ENCODE assay signal across 9 mouse cellular contexts in the genomic region with DNA sequence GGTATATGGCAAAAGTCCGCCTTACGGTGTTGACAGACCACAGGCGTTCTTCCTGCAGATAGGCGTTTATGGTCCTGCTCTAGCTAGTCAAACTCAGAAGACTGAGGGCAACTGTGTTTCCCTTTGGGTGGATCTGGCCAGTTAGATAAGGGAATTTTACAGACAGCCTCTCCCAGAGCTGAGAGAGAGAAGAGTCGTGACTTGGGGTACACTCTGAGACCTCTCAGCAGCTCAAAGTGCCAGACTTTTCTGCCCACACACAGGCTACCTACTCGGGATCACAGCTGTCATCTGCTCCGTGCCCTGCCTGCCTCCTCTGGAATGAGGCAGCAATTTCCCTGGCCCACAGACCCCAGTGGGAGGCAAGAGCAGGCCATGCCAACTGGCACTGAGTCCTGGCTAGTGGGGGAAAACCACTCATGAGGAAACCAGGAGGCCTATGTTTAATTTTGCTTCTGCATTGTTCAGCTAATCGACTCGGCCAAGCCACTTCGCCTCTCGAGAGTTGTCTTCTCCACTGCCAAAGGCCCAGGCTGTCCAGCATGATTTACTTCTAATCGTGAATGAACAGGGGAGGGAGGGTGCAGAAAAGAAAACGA. TPM values are rescaled to one million over a fixed set of nuclear protein-coding genes. Genes with fewer than 3 reads are reported as not detected.
DNase-seq lines count a peak whose midpoint lies in the region; ATAC-seq and TF ChIP-seq lines count a peak whose summit lies in the region.
"Had no signal": no experiment of that assay in that cellular context is flagged by ENCODE, and none has a peak within 500 bp of the region (broad histone marks: within the 10 kb centered on the region; RNA-seq: fewer than 3 reads in every experiment).

No protein-coding gene starts in this region.

- peak; percentile 25 for DNase-seq in cerebellum, adult 11 months
- peak; percentile 13 for DNase-seq in right cerebral cortex, postnatal 25 days
- no peak for DNase-seq in right cerebral cortex, postnatal 36 days (ENCODE audit: low spot score in 2 of 2)
- DNase-seq in heart, adult 2 months: peak; percentile 39 to 57
- DNase-seq in thymus, postnatal 36 days: no peak

- no peaks in the 10 kb centered on the region for H3K9me3 ChIP-seq in kidney, embryonic 15.5 days (replicated peaks)

- TF ChIP-seq POLR2A in heart, adult 2 months (IDR thresholded peaks at IDR 0.05; ENCODE audit: insufficient read depth, low read depth, low read length): no peak

- H3K4me2 ChIP-seq in kidney, embryonic 15.5 days: no peak overlapping the region

- no peak for ATAC-seq in cerebellum, adult (ENCODE audit: insufficient number of reproducible peaks, low FRiP score, low TSS enrichment)
- no peak for ATAC-seq in kidney, embryonic 15.5 days (replicated peaks; ENCODE audit: low FRiP score)
- peak; percentile 82 for ATAC-seq in megakaryocyte-erythroid progenitor cell, adult 5-6 weeks (replicated peaks; ENCODE audit: low FRiP score, low TSS enrichment, poor library complexity, severe bottlenecking)

- no peaks in the 10 kb centered on the region for H3K27me3 ChIP-seq in heart, adult 2 months (ENCODE audit: control insufficient read depth, insufficient read depth, low read length)
- H3K27me3 ChIP-seq in kidney, embryonic 15.5 days: peaks cover 18% of the 10 kb centered on the region

- no peak for TF ChIP-seq EP300 in heart, adult 2 months (IDR thresholded peaks at IDR 0.05; ENCODE audit: insufficient read depth, low read depth, low read length)

- no peaks in the 10 kb centered on the region for H3K36me3 ChIP-seq in heart, adult 2 months (ENCODE audit: control insufficient read depth, insufficient read depth, low read length)
- no peaks in the 10 kb centered on the region for H3K36me3 ChIP-seq in kidney, embryonic 15.5 days

- no peak for TF ChIP-seq CTCF in heart, adult 2 months (IDR thresholded peaks at IDR 0.05)

- no peaks in the 10 kb centered on the region for H3K79me2 ChIP-seq in heart, adult 2 months (replicated peaks; ENCODE audit: control insufficient read depth, insufficient read depth, low read length)

- H3K9ac ChIP-seq in heart, adult 2 months (ENCODE audit: low read depth, low read length): no peak overlapping the region
- H3K9ac ChIP-seq in kidney, embryonic 15.5 days: no peak overlapping the region

- 23% methylated on average over 13 of the region's 13 CpGs for WGBS in heart, adult 2 months
- WGBS in kidney, embryonic 15.5 days: 52% methylated on average over 13 of the region's 13 CpGs

- no peak overlapping the region for H3K27ac ChIP-seq in heart, adult 2 months
- H3K27ac ChIP-seq in kidney, embryonic 15.5 days: 0 out of 2 replicates have a peak overlapping the region, but pooled peaks have one; percentile 29
- H3K27ac ChIP-seq: macrophage had no signal

- intact Hi-C loops in heart, adult 2 months (cut with DNase I): no loop called here

- no peak overlapping the region for H3K4me3 ChIP-seq in heart, adult 2 months
- no peak overlapping the region for H3K4me3 ChIP-seq in kidney, embryonic 15.5 days (replicated peaks)

- peaks cover 2% of the 10 kb centered on the region; the same call in 1 of the 2 replicates for H3K4me1 ChIP-seq in heart, adult 2 months (ENCODE audit: control insufficient read depth, insufficient read depth, low read length)
- peaks cover 21% of the 10 kb centered on the region for H3K4me1 ChIP-seq in kidney, embryonic 15.5 days

RNA-seq across cellular contexts. Expression of a gene that starts 31.3 kb away (rescaled TPM):
- 10 to 100 TPM in 1 of 2 experiments, 1 to 10 TPM in 1; 8.9 to 18.9 TPM for total RNA-seq in heart, adult 2 months (2021)
- polyA plus RNA-seq in heart, adult 2 months (2012; rRNA removed): 16.6 and 18.1 TPM in 2 replicates
- polyA plus RNA-seq in kidney, embryonic 15.5 days (2015; fragmentation: Nextera tagmentation; extraction: Ambion mirVana): 78.5 and 91.6 TPM in 2 replicates
- total RNA-seq in megakaryocyte-erythroid progenitor cell, adult 5-6 weeks (2014; fragmentation: Nextera tagmentation): 0.98 and 2.6 TPM in 2 replicates
- 2.1 and 5.0 TPM in 2 replicates for total RNA-seq in megakaryocyte-erythroid progenitor cell, adult 5-6 weeks (2017)

Comparison
In these comparisons a context has a peak if more than half of its experiments do, and no peak if none do; other contexts are left out.
1. DNase-seq: peak in cerebellum, adult 11 months (single experiment), right cerebral cortex, postnatal 25 days (single experiment) and heart, adult 2 months (2 of 2); none in right cerebral cortex, postnatal 36 days (0 of 2) and thymus, postnatal 36 days (0 of 2).